ENCODE assay signal across 21 mouse cellular contexts in genomic region chr4:132798028-132798427, GRCm38 (mm10). TPM values are rescaled to one million over a fixed set of nuclear protein-coding genes. Genes with fewer than 3 reads are reported as not detected.
DNase-seq lines count a peak whose midpoint lies in the region; ATAC-seq and TF ChIP-seq lines count a peak whose summit lies in the region.
"Had no signal": no experiment of that assay in that cellular context is flagged by ENCODE, and none has a peak within 500 bp of the region (broad histone marks: within the 10 kb centered on the region; RNA-seq: fewer than 3 reads in every experiment).

No protein-coding gene starts in this region.

- TF ChIP-seq POLR2A in lung, adult 2 months (IDR thresholded peaks at IDR 0.05; ENCODE audit: borderline replicate concordance, extremely low read depth, low read depth, low read length): no peak
- TF ChIP-seq POLR2A in MEL (IDR thresholded peaks at IDR 0.05; ENCODE audit: control insufficient read depth in 1 of 2, insufficient read depth in 1 of 2, low read depth in 1 of 2, low read length in 2 of 2, poor library complexity in 1 of 2): no peak
- TF ChIP-seq POLR2A in bone marrow macrophage, adult 2 months (IDR thresholded peaks at IDR 0.05; ENCODE audit: borderline replicate concordance, low read depth, low read length): no peak
- no peak for TF ChIP-seq POLR2A in thymus, adult 2 months (IDR thresholded peaks at IDR 0.05; ENCODE audit: control insufficient read depth, extremely low read depth, insufficient read depth, low read length, poor library complexity)

- H3K36me3 ChIP-seq in lung, postnatal 0 days (ENCODE audit: insufficient read depth, low read length): no peaks in the 10 kb centered on the region
- H3K36me3 ChIP-seq in MEL (ENCODE audit: control insufficient read depth in 1 of 2, insufficient read depth in 2 of 2, low read length in 2 of 2): peaks cover 0 to 14% of the 10 kb centered on the region in 2 experiments; a peak in 2 of 4 replicates
- no peaks in the 10 kb centered on the region for H3K36me3 ChIP-seq in macrophage (ENCODE audit: inconsistent target)
- H3K36me3 ChIP-seq in thymus, adult 2 months (ENCODE audit: control insufficient read depth, insufficient read depth, low read length): no peaks in the 10 kb centered on the region
- H3K36me3 ChIP-seq: embryonic facial prominence, embryonic 13.5 days; forebrain, embryonic 12.5 days; G1E; heart, embryonic 13.5 days; hindbrain, embryonic 12.5 days had no signal

- H3K9me3 ChIP-seq in lung, postnatal 0 days (ENCODE audit: low read length): no peaks in the 10 kb centered on the region
- no peaks in the 10 kb centered on the region for H3K9me3 ChIP-seq in MEL (replicated peaks; ENCODE audit: insufficient read depth, low read length)
- H3K9me3 ChIP-seq: embryonic facial prominence, embryonic 13.5 days; forebrain, embryonic 12.5 days; G1E; heart, embryonic 13.5 days; hindbrain, embryonic 12.5 days had no signal

- H3K4me3 ChIP-seq in lung, postnatal 0 days (ENCODE audit: low read depth, low read length): no peak overlapping the region
- no peak overlapping the region for H3K4me3 ChIP-seq in lung, adult 2 months (replicated peaks; ENCODE audit: extremely low read depth, low read depth, low read length)
- H3K4me3 ChIP-seq in MEL (ENCODE audit: control insufficient read depth in 1 of 2, insufficient read depth in 1 of 2, low read depth in 2 of 2, low read length in 2 of 2): peak overlapping the region; percentile 44 to 48
- no peak overlapping the region for H3K4me3 ChIP-seq in bone marrow macrophage, adult 2 months (ENCODE audit: insufficient read depth, low read length)
- H3K4me3 ChIP-seq in macrophage (ENCODE audit: inconsistent target): no peak overlapping the region
- no peak overlapping the region for H3K4me3 ChIP-seq in thymus, adult 2 months (ENCODE audit: control insufficient read depth, insufficient read depth, low read length)
- H3K4me3 ChIP-seq: embryonic facial prominence, embryonic 13.5 days; forebrain, embryonic 12.5 days; heart, embryonic 13.5 days; hindbrain, embryonic 12.5 days had no signal

- peak; percentile 17 for DNase-seq in lung, postnatal 0 days (ENCODE audit: low spot score)
- no peak for DNase-seq in lung, adult 2 months
- DNase-seq in MEL (ENCODE audit: low read depth, low spot score): peak; percentile 74
- no peak for DNase-seq in urinary bladder, adult 18-20 months (ENCODE audit: low spot score in 2 of 2)
- no peak for DNase-seq in gastrocnemius, adult 8-10 months (ENCODE audit: low spot score in 2 of 2)
- DNase-seq in thymus, adult 2 months: no peak
- DNase-seq: adrenal gland, postnatal 10 days; cerebellum, adult 11-12 months; cerebellum, adult 9-10 months; cerebellum, postnatal 25 days; gastrocnemius, postnatal 14 days; heart, postnatal 4 days had no signal

- no peak overlapping the region for H3K27ac ChIP-seq in lung, postnatal 0 days (ENCODE audit: low read length)
- H3K27ac ChIP-seq in MEL (ENCODE audit: control insufficient read depth, low read depth, low read length) (peak overlapping the region; percentile 55), macrophage (peak overlapping the region; percentile 74)
- peak overlapping the region; percentile 83 for H3K27ac ChIP-seq in bone marrow macrophage, adult 2 months (ENCODE audit: insufficient read depth, low read depth, low read length)
- H3K27ac ChIP-seq in thymus, adult 2 months (ENCODE audit: control insufficient read depth, insufficient read depth, low read length): no peak overlapping the region
- H3K27ac ChIP-seq: embryonic facial prominence, embryonic 13.5 days; forebrain, embryonic 12.5 days; heart, embryonic 13.5 days; hindbrain, embryonic 12.5 days had no signal

- H3K4me2 ChIP-seq in lung, postnatal 0 days (replicated peaks; ENCODE audit: low read depth, low read length): no peak overlapping the region
- H3K4me2 ChIP-seq: embryonic facial prominence, embryonic 13.5 days; forebrain, embryonic 12.5 days; heart, embryonic 13.5 days; hindbrain, embryonic 12.5 days had no signal

- ATAC-seq in lung, postnatal 0 days: no peak
- ATAC-seq: forebrain, embryonic 16.5 days; hindbrain, embryonic 16.5 days had no signal

- TF ChIP-seq EP300 in lung, postnatal 0 days (IDR thresholded peaks at IDR 0.05): no peak
- TF ChIP-seq EP300 in MEL (IDR thresholded peaks at IDR 0.05; ENCODE audit: low read depth in 1 of 2, low read length in 2 of 2): no peak

- H3K79me2 ChIP-seq in MEL (ENCODE audit: control insufficient read depth, insufficient read depth, low read length, poor library complexity) (no peaks in the 10 kb centered on the region; the same call in 1 of the 2 replicates), macrophage (ENCODE audit: inconsistent target) (peaks cover 44% of the 10 kb centered on the region)

- no peak overlapping the region for H3K9ac ChIP-seq in lung, postnatal 0 days (replicated peaks; ENCODE audit: low read depth)
- peak overlapping the region; percentile 47 for H3K9ac ChIP-seq in MEL (ENCODE audit: control insufficient read depth, low read depth, low read length, poor library complexity, severe bottlenecking)
- H3K9ac ChIP-seq: embryonic facial prominence, embryonic 13.5 days; forebrain, embryonic 12.5 days; heart, embryonic 13.5 days; hindbrain, embryonic 12.5 days had no signal

- TF ChIP-seq CTCF in lung, postnatal 0 days (IDR thresholded peaks at IDR 0.05): no peak
- no peak for TF ChIP-seq CTCF in lung, adult 2 months (IDR thresholded peaks at IDR 0.05; ENCODE audit: insufficient read depth, low read length)
- TF ChIP-seq CTCF in MEL (IDR thresholded peaks at IDR 0.05 in 2 of 3, conservative IDR thresholded peaks at IDR 0.05 in 1 of 3; ENCODE audit: control insufficient read depth in 1 of 3, insufficient read depth in 1 of 3, low read depth in 2 of 3, low read length in 3 of 3, poor library complexity in 1 of 3, severe bottlenecking in 1 of 3): peak in 2 of 3 experiments; percentile 9 to 12; a peak in 1 of 6 replicates
- TF ChIP-seq CTCF in bone marrow macrophage, adult 2 months (IDR thresholded peaks at IDR 0.05; ENCODE audit: low read depth, low read length): no peak
- TF ChIP-seq CTCF in thymus, adult 2 months (IDR thresholded peaks at IDR 0.05; ENCODE audit: borderline replicate concordance, control insufficient read depth, extremely low read depth, insufficient read depth, low read length, poor library complexity): no peak

- H3K4me1 ChIP-seq in lung, postnatal 0 days (ENCODE audit: insufficient read depth, low read depth, low read length): no peaks in the 10 kb centered on the region; the same call in 1 of the 2 replicates
- H3K4me1 ChIP-seq in lung, adult 2 months (ENCODE audit: control insufficient read depth, insufficient read depth, low read length): no peaks in the 10 kb centered on the region
- peaks cover 10 to 45% of the 10 kb centered on the region in 2 experiments; a peak in 3 of 4 replicates for H3K4me1 ChIP-seq in MEL (ENCODE audit: control insufficient read depth in 1 of 2, insufficient read depth in 2 of 2, low read length in 2 of 2)
- peaks cover 45% of the 10 kb centered on the region for H3K4me1 ChIP-seq in bone marrow macrophage, adult 2 months (ENCODE audit: control insufficient read depth, insufficient read depth, low read length)
- H3K4me1 ChIP-seq in thymus, adult 2 months (replicated peaks; ENCODE audit: control insufficient read depth, insufficient read depth, low read length): peaks cover 24% of the 10 kb centered on the region

- TF ChIP-seq RAD21 in MEL (IDR thresholded peaks at IDR 0.05; ENCODE audit: low read depth, low read length): no peak

- WGBS in lung, postnatal 0 days: 67% methylated on average over 4 of the region's 4 CpGs
- 48% methylated on average over 4 of the region's 4 CpGs for WGBS in lung, adult 2 months
- WGBS in macrophage (ENCODE audit: missing documents): 3% methylated on average over 4 of the region's 4 CpGs
- WGBS in thymus, adult 2 months: 22% methylated on average over 4 of the region's 4 CpGs

- H3K27me3 ChIP-seq in lung, postnatal 0 days (replicated peaks; ENCODE audit: insufficient read depth, low read length): 0 out of 2 replicates have a peak, but pooled peaks cover 10% of the 10 kb centered on the region
- no peaks in the 10 kb centered on the region for H3K27me3 ChIP-seq in MEL (ENCODE audit: control insufficient read depth in 1 of 2, insufficient read depth in 2 of 2, low read length in 2 of 2)
- peaks cover 2% of the 10 kb centered on the region; the same call in 1 of the 2 replicates for H3K27me3 ChIP-seq in thymus, adult 2 months (ENCODE audit: control insufficient read depth, insufficient read depth, low read length)

RNA-seq across cellular contexts. Expression of gene Themis2, which starts 1.8 kb away (rescaled TPM):
- polyA plus RNA-seq in lung, postnatal 0 days (2015; fragmentation: Nextera tagmentation; extraction: Ambion mirVana): 1.2 and 1.8 TPM in 2 replicates
- 13.6 and 16.5 TPM in 2 replicates for polyA plus RNA-seq in lung, adult 2 months (2012; rRNA removed)
- total RNA-seq in MEL (2012; rRNA removed): 1.0 and 1.1 TPM in 2 replicates
- 1 to 10 TPM in 1 of 2 experiments, not detected in 1; 2.6 TPM for polyA plus RNA-seq in MEL (2012; ENCODE audit: insufficient read depth in 1 of 2, insufficient read length in 2 of 2, low read depth in 1 of 2, low replicate concordance in 2 of 2, missing spikeins in 1 of 2)
- 132 and 141 TPM in 2 replicates for polyA plus RNA-seq in bone marrow macrophage, adult 2 months (2012; ENCODE audit: insufficient read depth, insufficient read length, missing spikeins)
- 100 to 1,000 TPM in 19 of 26 experiments, 10 to 100 TPM in 7; 17.5 to 808 (median 224) TPM for total RNA-seq in macrophage (2018; cell fraction: chromatin; rRNA removed)
- total RNA-seq in macrophage (2018; cell fraction: cytosol; rRNA removed): 100 to 1,000 TPM in 24 of 26 experiments, 10 to 100 TPM in 2; 70.8 to 956 (median 317) TPM
- 1,000 to 10,000 TPM in 5 of 26 experiments, 100 to 1,000 TPM in 17, 10 to 100 TPM in 4; 58.3 to 1,365 (median 493) TPM for total RNA-seq in macrophage (2018; cell fraction: nucleus; rRNA removed)
- polyA plus RNA-seq in macrophage (2018): 131 to 255 TPM (median 207 TPM) in 3 replicates
- under 1 TPM; 0.41 to 0.58 (median 0.50) TPM for total RNA-seq in gastrocnemius, adult 8-10 months (2022)
- polyA plus RNA-seq in thymus, adult 2 months (2012; rRNA removed): 9.9 and 11.4 TPM in 2 replicates

RNA-seq across cellular contexts. Expression of gene Rpa2, which starts 29.9 kb away (rescaled TPM):
- 23.9 and 24.0 TPM in 2 replicates for polyA plus RNA-seq in lung, postnatal 0 days (2015; fragmentation: Nextera tagmentation; extraction: Ambion mirVana)
- 9.7 and 9.9 TPM in 2 replicates for polyA plus RNA-seq in lung, adult 2 months (2012; rRNA removed)
- total RNA-seq in MEL (2012; rRNA removed): 102 and 119 TPM in 2 replicates
- polyA plus RNA-seq in MEL (2012; ENCODE audit: insufficient read depth in 1 of 2, insufficient read length in 2 of 2, low read depth in 1 of 2, low replicate concordance in 2 of 2, missing spikeins in 1 of 2): 100 to 1,000 TPM in 1 of 2 experiments, not detected in 1; 103 TPM
- polyA plus RNA-seq in bone marrow macrophage, adult 2 months (2012; ENCODE audit: insufficient read depth, insufficient read length, missing spikeins): 18.4 and 21.8 TPM in 2 replicates
- 10 to 100 TPM in 6 of 26 experiments, 1 to 10 TPM in 17, under 1 TPM in 1, not detected in 2; 0.62 to 21.0 (median 7.1) TPM for total RNA-seq in macrophage (2018; cell fraction: chromatin; rRNA removed)
- 1 to 10 TPM; 3.1 to 8.9 (median 6.4) TPM for total RNA-seq in macrophage (2018; cell fraction: cytosol; rRNA removed)
- total RNA-seq in macrophage (2018; cell fraction: nucleus; rRNA removed): 10 to 100 TPM in 2 of 26 experiments, 1 to 10 TPM in 24; 1.1 to 34.1 (median 5.0) TPM
- 6.0 to 44.1 TPM (median 7.6 TPM) in 3 replicates for polyA plus RNA-seq in macrophage (2018)
- 10 to 100 TPM; 15.3 to 18.7 (median 17.6) TPM for total RNA-seq in gastrocnemius, adult 8-10 months (2022)
- polyA plus RNA-seq in thymus, adult 2 months (2012; rRNA removed): 52.5 and 61.4 TPM in 2 replicates

RNA-seq across cellular contexts. Expression of gene Smpdl3b, which starts 41.0 kb away (rescaled TPM):
- 3.7 TPM in 2 replicates for polyA plus RNA-seq in lung, postnatal 0 days (2015; fragmentation: Nextera tagmentation; extraction: Ambion mirVana)
- 4.7 and 6.6 TPM in 2 replicates for polyA plus RNA-seq in lung, adult 2 months (2012; rRNA removed)
- 0.20 and 0.69 TPM in 2 replicates for total RNA-seq in MEL (2012; rRNA removed)
- under 1 TPM in 1 of 2 experiments, not detected in 1; 0.28 TPM for polyA plus RNA-seq in MEL (2012; ENCODE audit: insufficient read depth in 1 of 2, insufficient read length in 2 of 2, low read depth in 1 of 2, low replicate concordance in 2 of 2, missing spikeins in 1 of 2)
- 8.8 and 9.1 TPM in 2 replicates for polyA plus RNA-seq in bone marrow macrophage, adult 2 months (2012; ENCODE audit: insufficient read depth, insufficient read length, missing spikeins)
- 1 to 10 TPM in 11 of 26 experiments, under 1 TPM in 8, not detected in 7; 0.38 to 3.7 (median 1.2) TPM for total RNA-seq in macrophage (2018; cell fraction: chromatin; rRNA removed)
- 1 to 10 TPM in 20 of 26 experiments, under 1 TPM in 6; 0.51 to 7.5 (median 2.2) TPM for total RNA-seq in macrophage (2018; cell fraction: cytosol; rRNA removed)
- total RNA-seq in macrophage (2018; cell fraction: nucleus; rRNA removed): 10 to 100 TPM in 8 of 26 experiments, 1 to 10 TPM in 14, under 1 TPM in 4; 0.85 to 22.2 (median 5.7) TPM
- polyA plus RNA-seq in macrophage (2018): 1.0 to 8.5 TPM (median 1.9 TPM) in 3 replicates
- 1 to 10 TPM in 2 of 4 experiments, under 1 TPM in 1, not detected in 1; 0.56 to 1.5 (median 1.0) TPM for total RNA-seq in gastrocnemius, adult 8-10 months (2022)
- 1.5 and 2.3 TPM in 2 replicates for polyA plus RNA-seq in thymus, adult 2 months (2012; rRNA removed)

RNA-seq across cellular contexts. Expression of gene Ppp1r8, which starts 44.9 kb away (rescaled TPM):
- 18.3 and 21.0 TPM in 2 replicates for polyA plus RNA-seq in lung, postnatal 0 days (2015; fragmentation: Nextera tagmentation; extraction: Ambion mirVana)
- 20.9 and 29.9 TPM in 2 replicates for polyA plus RNA-seq in lung, adult 2 months (2012; rRNA removed)
- 83.6 and 84.7 TPM in 2 replicates for total RNA-seq in MEL (2012; rRNA removed)
- 100 to 1,000 TPM in 1 of 2 experiments, not detected in 1; 103 TPM for polyA plus RNA-seq in MEL (2012; ENCODE audit: insufficient read depth in 1 of 2, insufficient read length in 2 of 2, low read depth in 1 of 2, low replicate concordance in 2 of 2, missing spikeins in 1 of 2)
- polyA plus RNA-seq in bone marrow macrophage, adult 2 months (2012; ENCODE audit: insufficient read depth, insufficient read length, missing spikeins): 24.3 and 28.5 TPM in 2 replicates
- 10 to 100 TPM in 22 of 26 experiments, 1 to 10 TPM in 4; 8.5 to 28.9 (median 17.0) TPM for total RNA-seq in macrophage (2018; cell fraction: chromatin; rRNA removed)
- 10 to 100 TPM in 24 of 26 experiments, 1 to 10 TPM in 2; 9.1 to 26.5 (median 19.4) TPM for total RNA-seq in macrophage (2018; cell fraction: cytosol; rRNA removed)
- 10 to 100 TPM in 21 of 26 experiments, 1 to 10 TPM in 5; 8.0 to 30.6 (median 14.2) TPM for total RNA-seq in macrophage (2018; cell fraction: nucleus; rRNA removed)
- 19.7 to 37.4 TPM (median 26.3 TPM) in 3 replicates for polyA plus RNA-seq in macrophage (2018)
- 10 to 100 TPM; 11.9 to 16.5 (median 12.9) TPM for total RNA-seq in gastrocnemius, adult 8-10 months (2022)
- polyA plus RNA-seq in thymus, adult 2 months (2012; rRNA removed): 65.9 and 74.4 TPM in 2 replicates

Comparison
In these comparisons a context has a peak if more than half of its experiments do, and no peak if none do; other contexts are left out.
1. DNase-seq: peak in lung, postnatal 0 days (single experiment) and MEL (single experiment); none in lung, adult 2 months (single experiment), urinary bladder, adult 18-20 months (0 of 2), gastrocnemius, adult 8-10 months (0 of 2) and thymus, adult 2 months (single experiment).
2. H3K27ac ChIP-seq: peak in MEL (single experiment), bone marrow macrophage, adult 2 months (single experiment) and macrophage (single experiment); none in lung, postnatal 0 days (single experiment) and thymus, adult 2 months (single experiment).
3. H3K4me3 ChIP-seq: peak in MEL (2 of 2); none in lung, postnatal 0 days (single experiment), lung, adult 2 months (single experiment), bone marrow macrophage, adult 2 months (single experiment), macrophage (single experiment) and thymus, adult 2 months (single experiment).
4. CTCF ChIP-seq: peak in MEL (2 of 3); none in lung, postnatal 0 days (single experiment), lung, adult 2 months (single experiment), bone marrow macrophage, adult 2 months (single experiment) and thymus, adult 2 months (single experiment).